Mouse (Mus musculus) stomach, embryonic 15.5 days (tissue): ENCODE measurements at regions not wholly inside any gene's neighbourhood (a gene's known extent, or its start where the extent isn't known, plus 50 kb on each side); places are given as distances from the start of the nearest gene placed in this dataset.

ENCODE experiments used
- ATAC-seq: fragments of 200-750 bp; cut with Nextera tagmentation; 2 replicates; pipeline ENCODE4 v1.8.0; 2017; ENCODE audit warnings: low read depth, moderate number of reproducible peaks, moderate TSS enrichment; ENCODE audit not compliant: insufficient read depth, low FRiP score
- H3K27ac ChIP-seq: fragments of 300-500 bp; sonication (generic); 2 replicates; pipeline ENCODE4 v1.5.1; 2015; ENCODE audit warnings: mild to moderate bottlenecking, inconsistent platforms
- H3K27me3 ChIP-seq: fragments of 300-500 bp; sonication (generic); replicated peaks from 2 replicates; pipeline ENCODE4 v1.6.1; 2015; ENCODE audit warnings: inconsistent platforms
- H3K36me3 ChIP-seq: fragments of 300-500 bp; sonication (generic); 2 replicates; pipeline ENCODE4 v1.6.1; 2015; ENCODE audit warnings: inconsistent platforms
- H3K4me1 ChIP-seq: fragments of 300-500 bp; sonication (generic); 2 replicates; pipeline ENCODE4 v1.6.1; 2015; ENCODE audit warnings: inconsistent platforms
- H3K4me2 ChIP-seq: fragments of 300-500 bp; sonication (generic); 2 replicates; pipeline ENCODE4 v1.6.1; 2015; ENCODE audit warnings: mild to moderate bottlenecking, inconsistent platforms
- H3K4me3 ChIP-seq: fragments of 300-500 bp; sonication (generic); replicated peaks from 2 replicates; pipeline ENCODE4 v1.5.1; 2015; ENCODE audit warnings: inconsistent platforms
- H3K9ac ChIP-seq: fragments of 300-500 bp; sonication (generic); 2 replicates; pipeline ENCODE4 v1.6.1; 2015; ENCODE audit warnings: inconsistent platforms
- H3K9me3 ChIP-seq: fragments of 300-500 bp; sonication (generic); 2 replicates; pipeline ENCODE4 v1.6.1; 2016; ENCODE audit warnings: inconsistent platforms
- WGBS: fragments of 180-500 bp; shearing (Covaris S2); methylation state at CpG from one replicate; pipeline ENCODE4 v1.1.7; 2015; 5-methylcytosine and 5-hydroxymethylcytosine counted together

DNA sequence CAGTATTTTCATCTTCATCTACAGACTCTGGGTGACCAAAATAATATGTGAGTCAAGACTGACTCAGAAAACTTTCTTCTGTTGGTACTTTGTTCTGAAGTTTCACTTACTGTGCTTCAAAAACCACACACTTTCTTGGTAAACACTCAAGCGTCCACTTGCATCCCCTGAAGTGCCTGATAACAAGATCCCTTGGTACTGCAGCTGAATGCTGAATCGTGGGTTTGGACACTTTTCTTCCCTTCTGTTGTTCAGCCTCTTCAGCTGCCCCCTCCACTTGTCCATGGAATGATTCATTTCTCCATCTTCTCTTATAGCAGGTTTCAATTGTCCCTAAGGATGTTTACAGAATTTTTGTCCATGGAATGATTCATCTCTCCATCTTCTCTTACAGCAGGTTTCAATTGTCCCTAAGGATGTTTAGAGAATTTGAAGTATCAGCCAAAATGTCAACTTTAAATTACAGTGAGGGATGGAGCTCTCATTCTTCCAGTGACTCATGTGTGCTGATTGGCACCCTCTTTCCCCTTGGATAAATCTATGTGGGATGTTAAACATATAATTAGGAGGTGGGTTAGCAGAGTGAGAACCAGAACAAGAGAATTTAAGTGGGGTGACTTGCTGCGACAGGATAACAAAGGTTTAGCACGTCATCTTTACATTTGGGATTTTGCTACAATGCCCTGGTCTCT lies 57.7 kb upstream of the Pdk4 start:
- Histone ChIP-seq H3K4me1 (no peaks in the 10 kb centered on the region), H3K27ac (no peak overlapping the region), H3K4me3 (no peak overlapping the region), H3K9ac (no peak overlapping the region), H3K9me3 (no peaks in the 10 kb centered on the region), H3K27me3 (no peaks in the 10 kb centered on the region), H3K4me2 (no peak overlapping the region), H3K36me3 (no peaks in the 10 kb centered on the region)
- 60% methylated on average over 4 of the region's 4 CpGs for WGBS
- ATAC-seq = no peak

DNA sequence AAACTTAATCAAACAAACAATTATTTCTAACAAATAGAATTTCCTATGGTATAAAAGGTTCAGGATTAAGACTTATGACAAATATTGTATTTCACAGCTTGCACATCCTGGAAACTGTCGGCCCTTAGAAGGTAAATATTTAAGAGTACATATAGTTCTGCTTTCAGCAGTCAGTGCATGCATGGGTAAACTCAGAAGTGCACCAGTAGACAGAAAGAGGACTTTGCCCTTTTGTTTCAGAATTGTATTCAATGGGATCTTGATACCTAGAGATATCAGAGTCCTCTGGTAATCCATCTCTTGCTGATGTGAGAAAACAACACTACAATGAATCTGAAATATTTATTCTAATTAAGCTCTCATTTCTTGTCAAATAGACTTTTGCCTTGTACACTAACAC lies 54.0 kb upstream of the Pdk4 start:
- Histone ChIP-seq H3K27me3 (no peaks in the 10 kb centered on the region), H3K4me2 (no peak overlapping the region), H3K4me3 (no peak overlapping the region), H3K9ac (no peak overlapping the region), H3K27ac (no peak overlapping the region), H3K9me3 (no peaks in the 10 kb centered on the region), H3K4me1 (no peaks in the 10 kb centered on the region), H3K36me3 (no peaks in the 10 kb centered on the region)
- peak; percentile 70; the same call in 1 of the 2 replicates for ATAC-seq
- 46% methylated on average over 1 of the region's 1 CpGs for WGBS
